Mouse (Mus musculus): Measurements from ENCODE around the gene Tmco4. TPM values are rescaled to one million over a fixed set of nuclear protein-coding genes. Genes with fewer than 3 reads are reported as not detected.

Gene Tmco4
- 1.4 and 1.9 TPM in 2 replicates for polyA plus RNA-seq (2016; fragmentation: Nextera tagmentation; extraction: Ambion mirVana)

DNA sequence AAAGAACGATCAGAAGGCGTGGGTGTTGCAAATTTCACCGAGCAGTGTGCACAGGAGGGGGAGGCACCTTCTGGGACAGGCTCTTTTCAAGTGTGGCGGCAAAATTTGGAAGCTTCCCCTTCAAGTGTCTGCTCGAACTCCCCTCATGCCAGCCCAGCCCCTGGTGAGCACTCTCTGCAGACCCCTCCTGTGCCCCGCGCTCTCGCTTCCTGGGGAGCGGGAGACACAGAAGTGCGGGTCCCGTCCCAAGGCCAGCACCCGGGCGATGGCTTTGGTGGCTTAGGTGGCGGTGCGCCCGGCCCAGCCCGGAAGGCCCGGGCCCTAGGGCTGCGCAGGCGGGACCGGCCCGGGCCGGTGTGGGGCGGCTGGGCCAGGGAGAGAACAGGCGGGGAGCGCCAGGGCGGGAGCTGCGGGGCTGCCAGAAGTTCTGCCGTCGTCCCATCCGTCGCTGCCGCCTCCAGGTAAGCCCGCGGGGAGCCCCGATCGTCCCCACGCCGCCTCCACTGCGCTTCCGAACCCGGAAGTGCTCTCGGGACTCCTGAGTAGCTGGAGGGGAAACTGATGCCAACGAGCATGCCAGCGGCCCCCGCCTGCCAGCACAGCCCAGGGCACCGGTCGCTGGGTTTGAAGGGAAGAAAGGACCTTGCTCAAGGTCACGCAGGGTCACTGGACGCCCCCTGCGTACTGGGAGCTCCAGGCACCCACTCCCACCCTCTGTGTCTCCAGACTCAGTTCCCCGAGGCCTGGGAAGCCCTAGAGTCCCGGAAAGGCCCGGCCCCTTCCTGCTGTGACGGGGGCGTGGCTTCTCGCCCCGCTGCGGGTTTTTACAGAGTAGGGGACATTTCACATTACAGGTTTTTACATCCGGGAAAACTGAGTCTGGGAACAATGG lies at the start of gene Tmco4:
Gene Tmco4, plus strand, starts transcription at position 62 of the 892 bp plus-strand sequence.
- Histone ChIP-seq H3K27ac (peak within 1 kb of the TSS; percentile 93), H3K36me3 (no peaks in the 10 kb centered on the region), H3K4me1 (peaks cover 30% of the 10 kb centered on the region), H3K27me3 (ENCODE audit: low read depth, poor library complexity, severe bottlenecking) (no peaks in the 10 kb centered on the region), H3K9me3 (replicated peaks) (no peaks in the 10 kb centered on the region), H3K4me3 (peak within 1 kb of the TSS; percentile 70)
- 1% methylated on average over 56 of the region's 60 CpGs for WGBS
- peak; percentile 73 for DNase-seq (ENCODE audit: low spot score)

DNA sequence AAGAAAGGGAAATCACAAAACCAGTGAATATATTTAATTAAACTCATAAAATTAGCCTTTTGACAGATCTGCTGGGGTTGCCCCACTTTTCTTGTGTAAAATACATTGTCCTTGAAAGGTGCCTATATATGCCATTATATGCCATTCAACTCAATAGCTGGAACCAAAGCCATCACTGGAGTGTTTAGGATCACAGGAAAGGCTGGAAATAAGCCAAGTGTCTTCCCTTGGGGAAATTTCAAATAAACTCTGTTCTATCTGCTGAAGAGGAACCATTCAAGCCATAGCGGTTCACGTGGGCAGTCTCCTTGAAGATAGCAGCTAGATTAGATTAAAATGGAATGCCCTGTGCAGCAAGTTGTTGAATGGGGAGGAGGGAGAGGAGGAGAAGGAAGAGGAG lies 47.1 kb upstream of the Tmco4 start:
- WGBS = 80% methylated on average over 2 of the region's 2 CpGs
- Histone ChIP-seq H3K9me3 (replicated peaks) (no peaks in the 10 kb centered on the region), H3K36me3 (no peaks in the 10 kb centered on the region), H3K27ac (no peak overlapping the region), H3K27me3 (ENCODE audit: low read depth, poor library complexity, severe bottlenecking) (0 out of 2 replicates have a peak, but pooled peaks cover 6% of the 10 kb centered on the region), H3K4me1 (peaks cover 7% of the 10 kb centered on the region), H3K4me3 (no peak overlapping the region)
- no peak for DNase-seq (ENCODE audit: low spot score)

GRCm38 (mm10) chr4:138933862-138934261 lies 38.8 kb upstream of the Tmco4 start:
- H3K27ac ChIP-seq = no peak overlapping the region
- H3K4me1 ChIP-seq = no peaks in the 10 kb centered on the region
- H3K9me3 ChIP-seq (replicated peaks) = no peaks in the 10 kb centered on the region
- no peaks in the 10 kb centered on the region for H3K27me3 ChIP-seq (ENCODE audit: low read depth, poor library complexity, severe bottlenecking)
- no peak overlapping the region for H3K4me3 ChIP-seq
- WGBS = 68% methylated on average over 3 of the region's 3 CpGs
- DNase-seq (ENCODE audit: low spot score) = no peak
- H3K36me3 ChIP-seq = no peaks in the 10 kb centered on the region

- no peaks in the 10 kb centered on the region for H3K4me1 ChIP-seq
- no peaks in the 10 kb centered on the region for H3K27me3 ChIP-seq (ENCODE audit: low read depth, poor library complexity, severe bottlenecking)
- no peak for DNase-seq (ENCODE audit: low spot score)
- 88% methylated on average over 11 of the region's 11 CpGs for WGBS
- H3K36me3 ChIP-seq = no peaks in the 10 kb centered on the region
- H3K4me3 ChIP-seq = no peak overlapping the region
- no peak overlapping the region for H3K27ac ChIP-seq
- no peaks in the 10 kb centered on the region for H3K9me3 ChIP-seq (replicated peaks)
Observed at GRCm38 (mm10) chr4:138934456-138935145, 38.1 kb upstream of the Tmco4 start.

DNA sequence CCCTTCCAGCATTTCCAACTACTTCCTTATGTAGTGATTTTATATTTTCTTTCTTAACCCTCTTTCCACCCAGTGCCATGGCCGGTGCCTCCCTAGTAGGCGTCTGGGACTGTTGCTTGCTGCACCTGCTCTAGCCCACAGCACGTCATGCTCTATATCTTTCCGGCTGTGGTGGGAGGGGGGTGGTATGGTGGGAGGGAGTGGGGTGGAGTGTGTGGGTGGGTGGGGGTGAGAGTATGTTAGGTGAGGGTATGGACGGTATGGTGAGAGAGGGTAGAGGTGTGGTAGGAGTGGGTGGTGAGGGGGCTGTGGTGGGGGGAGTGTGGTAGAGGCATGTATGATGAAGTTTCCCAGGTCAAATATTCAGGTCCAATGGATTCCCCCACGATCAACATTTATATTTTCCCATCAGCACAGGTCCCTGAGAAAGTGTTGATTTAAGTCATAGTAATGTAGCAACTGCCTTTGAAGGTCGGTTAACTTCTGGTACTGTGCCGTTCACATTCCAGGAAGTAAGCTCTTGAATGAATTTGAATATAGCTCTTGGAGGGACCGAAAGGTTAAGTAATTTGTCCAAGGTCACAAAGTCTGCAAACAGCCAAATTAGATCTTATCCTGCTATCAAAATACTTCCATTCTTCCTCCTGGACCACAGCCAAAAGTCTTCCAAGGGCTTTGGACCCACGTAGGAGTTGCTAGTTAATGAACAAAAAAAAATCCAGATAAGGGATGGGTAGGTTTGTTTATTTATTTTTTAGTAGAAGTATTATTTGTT lies 34.0 kb upstream of the Tmco4 start:
- Histone ChIP-seq H3K9me3 (replicated peaks) (no peaks in the 10 kb centered on the region), H3K36me3 (no peaks in the 10 kb centered on the region), H3K4me3 (no peak overlapping the region), H3K27me3 (ENCODE audit: low read depth, poor library complexity, severe bottlenecking) (no peaks in the 10 kb centered on the region), H3K27ac (no peak overlapping the region), H3K4me1 (peaks cover 19% of the 10 kb centered on the region)
- DNase-seq (ENCODE audit: low spot score) = no peak
- 81% methylated on average over 10 of the region's 10 CpGs for WGBS

GRCm38 (mm10) chr4:138939481-138939880 lies 33.2 kb upstream of the Tmco4 start:
- Histone ChIP-seq H3K27me3 (ENCODE audit: low read depth, poor library complexity, severe bottlenecking) (no peaks in the 10 kb centered on the region), H3K4me3 (no peak overlapping the region), H3K36me3 (no peaks in the 10 kb centered on the region), H3K27ac (no peak overlapping the region), H3K4me1 (peaks cover 19% of the 10 kb centered on the region), H3K9me3 (replicated peaks) (no peaks in the 10 kb centered on the region)
- 89% methylated on average over 4 of the region's 4 CpGs for WGBS
- DNase-seq (ENCODE audit: low spot score) = no peak

- WGBS = 34% methylated on average over 7 of the region's 7 CpGs
- no peaks in the 10 kb centered on the region for H3K27me3 ChIP-seq (ENCODE audit: low read depth, poor library complexity, severe bottlenecking)
- no peaks in the 10 kb centered on the region for H3K36me3 ChIP-seq
- peaks cover 19% of the 10 kb centered on the region for H3K4me1 ChIP-seq
- no peaks in the 10 kb centered on the region for H3K9me3 ChIP-seq (replicated peaks)
- peak overlapping the region; percentile 54 for H3K27ac ChIP-seq
- H3K4me3 ChIP-seq = no peak overlapping the region; the same call in 1 of the 2 replicates
- no peak for DNase-seq (ENCODE audit: low spot score)
Observed at GRCm38 (mm10) chr4:138941401-138941800, 31.3 kb upstream of the Tmco4 start.

DNA sequence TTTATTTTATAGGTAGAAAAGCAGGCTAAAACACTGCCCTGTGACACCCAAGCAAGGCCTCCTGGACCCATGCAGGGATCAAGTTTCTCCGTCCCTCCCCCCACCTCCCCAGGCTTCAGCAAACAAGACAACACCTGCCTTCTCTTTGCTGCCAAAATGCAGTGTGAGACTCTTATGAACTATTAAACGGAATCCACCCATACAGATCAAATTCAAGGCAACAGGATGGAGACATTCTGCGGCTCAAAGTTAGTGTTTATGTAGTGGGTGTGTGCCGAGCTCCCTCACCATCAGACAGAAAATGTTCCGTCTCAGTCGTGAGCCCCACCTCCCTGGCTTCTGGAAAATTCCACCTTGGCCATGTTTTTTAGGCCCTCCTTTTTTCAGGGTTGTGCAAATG lies 30.7 kb upstream of the Tmco4 start:
- Histone ChIP-seq H3K27ac (peak overlapping the region; percentile 60; the same call in 1 of the 2 replicates), H3K9me3 (replicated peaks) (no peaks in the 10 kb centered on the region), H3K4me1 (peaks cover 19% of the 10 kb centered on the region), H3K4me3 (no peak overlapping the region), H3K27me3 (ENCODE audit: low read depth, poor library complexity, severe bottlenecking) (no peaks in the 10 kb centered on the region), H3K36me3 (no peaks in the 10 kb centered on the region)
- DNase-seq (ENCODE audit: low spot score) = no peak
- WGBS = 53% methylated on average over 6 of the region's 6 CpGs

DNA sequence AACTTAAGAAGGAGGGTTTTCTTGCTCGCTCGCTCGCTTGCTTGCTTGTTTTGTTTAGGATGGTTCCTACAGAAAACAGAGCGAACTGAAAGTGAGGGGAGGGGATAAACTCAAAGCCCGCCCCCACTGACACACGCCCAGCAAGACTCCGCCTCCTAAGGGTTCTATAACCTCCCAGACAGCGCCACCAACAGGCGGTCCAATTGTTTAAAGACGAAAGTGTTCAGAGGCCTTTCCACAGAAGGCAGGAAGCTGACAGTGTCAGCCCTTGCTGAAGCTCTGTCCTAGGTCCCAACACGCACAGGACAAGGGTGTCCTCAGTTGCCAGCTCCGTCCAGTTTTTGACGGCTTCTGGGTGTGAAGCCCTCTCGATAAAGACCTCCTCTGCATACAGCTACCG lies 29.0 kb upstream of the Tmco4 start:
- DNase-seq (ENCODE audit: low spot score) = peak; percentile 69
- H3K36me3 ChIP-seq = no peaks in the 10 kb centered on the region
- H3K4me3 ChIP-seq = peak overlapping the region; percentile 17; the same call in 1 of the 2 replicates
- no peaks in the 10 kb centered on the region for H3K9me3 ChIP-seq (replicated peaks)
- no peaks in the 10 kb centered on the region for H3K27me3 ChIP-seq (ENCODE audit: low read depth, poor library complexity, severe bottlenecking)
- no peak overlapping the region for H3K27ac ChIP-seq
- WGBS = 25% methylated on average over 15 of the region's 15 CpGs
- H3K4me1 ChIP-seq = peaks cover 19% of the 10 kb centered on the region

DNA sequence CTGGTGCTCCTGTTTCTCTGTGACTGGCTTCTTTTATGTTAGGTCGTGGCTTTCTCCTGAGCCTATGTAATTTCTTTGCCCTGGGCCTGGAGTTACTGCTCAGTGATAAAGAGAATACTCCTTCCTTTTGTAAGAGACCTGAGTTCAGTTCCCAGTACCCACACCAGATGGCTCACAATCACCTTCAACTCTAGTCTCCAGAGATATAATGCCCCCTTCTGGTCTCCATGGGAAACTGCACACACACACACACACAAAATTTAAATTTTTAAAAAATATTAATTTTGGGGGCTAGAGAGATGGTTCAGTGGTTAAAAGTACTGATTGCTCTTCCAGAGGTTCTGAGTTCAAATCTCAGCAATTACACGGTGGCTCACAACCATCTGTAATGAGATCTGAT lies 24.4 kb upstream of the Tmco4 start:
- Histone ChIP-seq H3K27ac (no peak overlapping the region), H3K27me3 (ENCODE audit: low read depth, poor library complexity, severe bottlenecking) (no peaks in the 10 kb centered on the region), H3K36me3 (no peaks in the 10 kb centered on the region), H3K9me3 (replicated peaks) (no peaks in the 10 kb centered on the region), H3K4me1 (no peaks in the 10 kb centered on the region), H3K4me3 (no peak overlapping the region)
- 92% methylated on average over 2 of the region's 2 CpGs for WGBS
- no peak for DNase-seq (ENCODE audit: low spot score)

- WGBS = 84% methylated on average over 9 of the region's 9 CpGs
- H3K27me3 ChIP-seq (ENCODE audit: low read depth, poor library complexity, severe bottlenecking) = 0 out of 2 replicates have a peak, but pooled peaks cover 4% of the 10 kb centered on the region
- H3K36me3 ChIP-seq = no peaks in the 10 kb centered on the region
- H3K27ac ChIP-seq = no peak overlapping the region
- H3K9me3 ChIP-seq (replicated peaks) = no peaks in the 10 kb centered on the region
- no peak overlapping the region for H3K4me3 ChIP-seq
- no peak for DNase-seq (ENCODE audit: low spot score)
- H3K4me1 ChIP-seq = no peaks in the 10 kb centered on the region
Observed at GRCm38 (mm10) chr4:138958612-138959011, 14.1 kb upstream of the Tmco4 start.

DNA sequence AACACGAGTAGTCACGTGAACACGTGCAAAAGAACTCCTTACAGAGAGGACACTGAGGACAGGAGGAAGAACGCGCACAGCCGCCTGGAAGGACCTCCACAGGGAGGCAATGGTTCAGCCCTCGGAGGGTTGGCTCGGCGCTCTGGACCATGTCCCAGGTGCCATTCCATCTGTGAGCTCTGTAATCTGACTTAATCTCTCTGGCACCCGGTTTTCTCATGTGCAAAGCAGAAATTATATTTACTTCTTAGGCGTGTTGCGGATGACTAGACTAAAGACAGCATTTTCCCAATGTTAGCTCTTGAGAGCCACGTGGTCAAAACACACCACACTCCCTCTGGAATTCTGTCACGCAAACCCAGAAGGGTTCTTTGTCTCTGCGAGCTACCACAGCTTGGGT lies 13.6 kb upstream of the Tmco4 start:
- Histone ChIP-seq H3K4me3 (no peak overlapping the region), H3K27me3 (ENCODE audit: low read depth, poor library complexity, severe bottlenecking) (0 out of 2 replicates have a peak, but pooled peaks cover 4% of the 10 kb centered on the region), H3K4me1 (no peaks in the 10 kb centered on the region), H3K9me3 (replicated peaks) (no peaks in the 10 kb centered on the region), H3K27ac (no peak overlapping the region), H3K36me3 (no peaks in the 10 kb centered on the region)
- no peak for DNase-seq (ENCODE audit: low spot score)
- 90% methylated on average over 15 of the region's 15 CpGs for WGBS
